Mouse (Mus musculus): Measurements from ENCODE around the gene Gsto1.

- TF ChIP-seq ZNF384 (IDR thresholded peaks at IDR 0.05; ENCODE audit: low read depth, low read length) = no peak
- no peak for TF ChIP-seq MYB (IDR thresholded peaks at IDR 0.05; ENCODE audit: low read depth, low read length)
- no peak for TF ChIP-seq POLR2A (IDR thresholded peaks at IDR 0.05; ENCODE audit: control insufficient read depth in 1 of 2, insufficient read depth in 1 of 2, low read depth in 1 of 2, low read length in 2 of 2, poor library complexity in 1 of 2)
- no peak for TF ChIP-seq CTCF (IDR thresholded peaks at IDR 0.05 in 2 of 3, conservative IDR thresholded peaks at IDR 0.05 in 1 of 3; ENCODE audit: control insufficient read depth in 1 of 3, insufficient read depth in 1 of 3, low read depth in 2 of 3, low read length in 3 of 3, poor library complexity in 1 of 3, severe bottlenecking in 1 of 3)
- TF ChIP-seq ETS1 (IDR thresholded peaks at IDR 0.05; ENCODE audit: low read depth, low read length) = no peak
- no peak for TF ChIP-seq ELF1 (IDR thresholded peaks at IDR 0.05; ENCODE audit: low read depth, low read length)
- TF ChIP-seq ZC3H11A (IDR thresholded peaks at IDR 0.05; ENCODE audit: low read depth, low read length) = no peak
- no peak for TF ChIP-seq EP300 (IDR thresholded peaks at IDR 0.05; ENCODE audit: low read depth in 1 of 2, low read length in 2 of 2)
Measured at GRCm38 (mm10) chr19:47884296-47885085, 29.7 kb downstream of the Gsto1 start.
